Mouse (Mus musculus) bone marrow macrophage, adult 2 months (primary cell): ENCODE results near the gene Gtf2ird2.

Source experiments
- CTCF ChIP-seq: IDR thresholded peaks from 2 replicates; pipeline ENCODE4 v1.5.1; 2012; ENCODE audit warnings: low read depth, mild to moderate bottlenecking, low read length, moderate library complexity
- POLR2A ChIP-seq: IDR thresholded peaks from 2 replicates; pipeline ENCODE4 v1.6.1; 2012; ENCODE audit warnings: mild to moderate bottlenecking, low read depth, low read length, borderline replicate concordance

- no peak for TF ChIP-seq CTCF
- TF ChIP-seq POLR2A, result no peak
Measured at GRCm38 (mm10) chr5:134228249-134228638, 44.4 kb downstream of the Gtf2ird2 start.
